Mouse (Mus musculus) skeletal muscle tissue, postnatal 0 days (tissue): ENCODE data around the gene Scgb2a2. TPM values are rescaled to one million over a fixed set of nuclear protein-coding genes. Genes with fewer than 3 reads are reported as not detected.

ENCODE experiments used
- microRNA-seq, 2 experiments: library from miRNA; unstranded; fragments of <30 nt; microRNA quantifications; one replicate each; pipeline ENCODE4; 2016
- polyA plus RNA-seq: library from polyadenylated mRNA; unstranded; fragments of >200 nt; fragmentation: Nextera tagmentation; extraction: Ambion mirVana; gene quantifications from 2 replicates; pipeline ENCODE4 v1.2.1, GENCODE M21; 2015

Scgb2a2 gene
- polyA plus RNA-seq: not detected in 2 replicates

DNA sequence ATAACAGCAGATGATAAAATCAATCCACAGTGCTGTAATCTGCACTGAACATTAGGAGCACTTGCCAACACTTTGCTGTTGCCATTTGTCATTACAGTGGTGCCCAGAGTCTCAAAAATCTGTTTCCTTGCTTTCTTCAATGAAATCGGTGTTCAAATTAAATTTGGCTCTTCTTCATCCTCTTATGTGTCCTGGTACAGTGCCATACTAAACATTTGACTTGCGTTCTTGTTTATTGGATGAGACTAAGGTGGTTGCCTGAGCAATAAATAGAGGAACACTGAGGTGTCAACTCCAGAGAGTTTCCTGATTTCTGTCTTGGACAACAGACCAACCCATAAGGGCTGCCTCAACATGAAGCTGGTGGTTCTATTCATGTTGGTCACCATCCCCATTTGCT lies at the start of gene Scgb2a2:
Gene Scgb2a2 (plus strand): TSS at position 301 of the 400 bp plus-strand sequence.

DNA sequence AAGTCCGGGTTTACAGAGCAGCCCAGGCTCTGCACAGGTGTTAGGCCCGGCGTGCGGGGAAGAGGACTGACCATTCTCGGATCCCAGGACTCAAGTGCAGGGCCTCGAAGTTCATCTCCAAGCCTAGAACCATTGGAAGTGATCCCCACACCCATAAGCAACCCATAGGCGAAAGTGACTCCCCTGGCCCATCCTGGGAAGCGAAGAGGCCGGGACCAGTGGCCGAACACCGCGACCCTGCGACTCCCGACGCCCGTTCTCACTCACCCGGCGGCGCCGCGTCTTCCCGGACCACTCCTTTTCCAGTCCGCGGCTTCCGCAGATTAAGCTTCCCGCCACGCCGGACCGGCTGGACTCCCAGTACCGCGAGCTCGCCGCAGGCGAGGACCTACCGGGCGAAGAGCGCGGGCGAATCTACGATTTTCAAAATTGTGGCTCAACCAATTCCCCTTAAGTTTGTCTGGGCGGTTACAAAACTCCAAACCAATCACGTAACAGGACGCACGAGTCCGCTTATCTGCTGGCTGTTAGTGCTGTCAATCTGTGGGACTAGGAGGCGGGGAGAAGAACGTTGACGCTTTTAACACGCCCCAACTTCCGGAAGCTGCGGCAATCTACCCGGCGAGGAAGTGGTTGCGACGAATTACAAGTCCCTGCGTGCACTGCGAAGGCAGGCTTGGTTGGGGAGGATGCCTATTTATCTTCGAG lies 51.9 kb downstream of the Scgb2a2 start, which contains the start of gene Incenp:
Gene Incenp (minus strand): TSS at position 480 of the 708 bp plus-strand sequence.

Small RNA genes within 50 kb of the gene (microRNA-seq; reads per million reads assigned to microRNA genes)
- gene Gm22369: 0 reads per million in 2 experiments

Other genes with a start within 250 kb of the Scgb2a2 start
- 17.9 and 22.2 TPM in 2 replicates for gene Incenp, start 52.0 kb downstream of the Scgb2a2 start, polyA plus RNA-seq
- 3,419 and 3,703 TPM in 2 replicates for gene Fth1, start 133.0 kb downstream of the Scgb2a2 start, polyA plus RNA-seq
- 1.4 and 1.5 TPM in 2 replicates for gene Best1, start 154.1 kb downstream of the Scgb2a2 start, polyA plus RNA-seq
- gene Rab3il1, start 154.1 kb downstream of the Scgb2a2 start, polyA plus RNA-seq: 28.8 and 29.3 TPM in 2 replicates
- 14.5 and 17.0 TPM in 2 replicates for gene Fads3, start 194.0 kb downstream of the Scgb2a2 start, polyA plus RNA-seq